Mouse (Mus musculus) liver, adult 2 months (tissue): ENCODE measurements around the gene Efcab5. TPM values are rescaled to one million over a fixed set of nuclear protein-coding genes. Genes with fewer than 3 reads are reported as not detected.

Source experiments
- DNase-seq: peaks from one replicate; pipeline ENCODE4 v3.0.0-alpha.2; 2011; ENCODE audit warnings: low read depth, low spot score; ENCODE audit errors: extremely low read depth
- H3K27ac ChIP-seq: fragments of 200-500 bp; replicated peaks from 2 replicates; pipeline ENCODE4 v1.5.1; 2012; ENCODE audit warnings: low read depth, mild to moderate bottlenecking, control low read depth, inconsistent platforms, low read length; ENCODE audit not compliant: insufficient read depth
- H3K27me3 ChIP-seq: fragments of 200-500 bp; 2 replicates; pipeline ENCODE4 v1.6.1; 2012; ENCODE audit warnings: mild to moderate bottlenecking, moderate library complexity, low read length, inconsistent platforms; ENCODE audit not compliant: control insufficient read depth, insufficient read depth
- H3K36me3 ChIP-seq: fragments of 200-500 bp; 2 replicates; pipeline ENCODE4 v1.6.1; 2012; ENCODE audit warnings: low read length, inconsistent platforms; ENCODE audit not compliant: control insufficient read depth, insufficient read depth
- H3K4me1 ChIP-seq: fragments of 200-500 bp; 2 replicates; pipeline ENCODE4 v1.6.1; 2011; ENCODE audit warnings: low read length; ENCODE audit not compliant: control insufficient read depth, insufficient read depth
- H3K4me3 ChIP-seq: fragments of 200-500 bp; 2 replicates; pipeline ENCODE4 v1.5.1; 2011; ENCODE audit warnings: low read depth, mild to moderate bottlenecking, control low read depth, low read length, moderate library complexity; ENCODE audit not compliant: insufficient read depth
- H3K79me2 ChIP-seq: fragments of 200-500 bp; 2 replicates; pipeline ENCODE4 v1.6.1; 2012; ENCODE audit warnings: inconsistent platforms, mild to moderate bottlenecking, low read length, moderate library complexity; ENCODE audit not compliant: control insufficient read depth, insufficient read depth
- H3K9ac ChIP-seq: fragments of 200-500 bp; 2 replicates; pipeline ENCODE4 v1.6.1; 2012; ENCODE audit warnings: low read depth, mild to moderate bottlenecking, control low read depth, inconsistent platforms, low read length
- CTCF ChIP-seq: fragments of 200-500 bp; IDR thresholded peaks from 2 replicates; pipeline ENCODE4 v1.5.1; 2011; ENCODE audit warnings: low read depth, low read length, control low read depth
- POLR2A ChIP-seq: fragments of 200-500 bp; IDR thresholded peaks from 2 replicates; pipeline ENCODE4 v1.6.1; 2011; ENCODE audit warnings: low read length, control low read depth; ENCODE audit not compliant: insufficient read depth; ENCODE audit errors: extremely low read depth
- WGBS: fragments of 180-500 bp; shearing (Covaris S2); methylation state at CpG from one replicate; pipeline ENCODE4 v1.1.7; 2018; 5-methylcytosine and 5-hydroxymethylcytosine counted together
- polyA plus RNA-seq: library from polyadenylated mRNA; depleted of rRNA; stranded (reverse); fragments of >200 nt; gene quantifications from 2 replicates; pipeline ENCODE4 v1.2.3, GENCODE M21; 2012; rRNA removed
- total RNA-seq: library from RNA; depleted of rRNA; stranded (reverse); fragments of >200 nt; gene quantifications from 2 replicates; pipeline ENCODE4 v1.2.3, GENCODE M21; 2014; rRNA removed

Efcab5 gene
- total and polyA plus RNA-seq, 2 experiments: 0.09 TPM; not detected in 1

DNA sequence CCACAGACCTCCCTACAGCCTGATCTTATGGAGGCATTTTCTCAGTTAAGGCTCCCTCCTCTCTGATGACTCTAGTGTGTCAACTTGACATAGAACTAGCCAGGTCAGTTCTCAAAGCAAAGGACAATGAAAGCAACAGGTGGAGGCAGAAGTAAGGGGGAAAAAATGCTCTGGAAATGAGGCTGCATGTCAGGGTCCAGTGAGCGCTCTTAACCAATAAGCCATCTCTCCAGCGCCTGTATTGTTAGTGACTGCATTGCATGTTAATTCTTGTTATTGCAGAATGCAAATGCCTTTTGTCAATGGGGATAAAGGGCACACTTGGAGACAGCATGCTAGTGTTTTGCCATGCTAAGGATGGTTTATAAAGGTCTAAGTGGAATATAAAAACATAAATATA, 146.0 kb downstream of the Efcab5 start:
- Histone ChIP-seq H3K4me3 (no peak overlapping the region), H3K27ac (no peak overlapping the region), H3K36me3 (peaks cover 20% of the 10 kb centered on the region), H3K4me1 (no peaks in the 10 kb centered on the region), H3K79me2 (no peaks in the 10 kb centered on the region), H3K9ac (no peak overlapping the region), H3K27me3 (no peaks in the 10 kb centered on the region)
- DNase-seq: no peak
- no peak for TF ChIP-seq POLR2A
- no peak for TF ChIP-seq CTCF
- 97% methylated on average over 2 of the region's 2 CpGs for WGBS

DNA sequence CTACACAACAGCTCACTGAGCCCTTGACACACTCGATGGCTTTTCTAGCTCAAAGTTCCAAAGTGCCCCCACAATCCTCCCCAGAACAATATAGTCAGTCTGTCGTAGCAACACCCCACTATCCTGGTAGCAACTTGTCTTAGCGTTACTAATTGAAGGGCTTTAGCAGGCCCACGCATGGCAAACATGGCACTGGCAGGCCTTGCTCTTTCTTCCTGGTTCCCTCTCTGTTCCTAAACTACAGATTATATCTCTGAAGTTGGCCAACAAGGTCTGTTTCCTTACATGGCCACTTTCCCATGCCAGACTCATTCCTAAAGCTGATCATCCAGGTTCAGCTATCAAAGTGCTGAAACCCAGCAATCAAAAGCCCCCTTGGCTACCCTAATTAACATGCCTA, 146.9 kb downstream of the Efcab5 start:
- no peak for DNase-seq
- 94% methylated on average over 4 of the region's 4 CpGs for WGBS
- Histone ChIP-seq H3K9ac (no peak overlapping the region), H3K27me3 (no peaks in the 10 kb centered on the region), H3K4me1 (no peaks in the 10 kb centered on the region), H3K4me3 (no peak overlapping the region), H3K27ac (no peak overlapping the region), H3K79me2 (no peaks in the 10 kb centered on the region), H3K36me3 (peaks cover 15% of the 10 kb centered on the region)
- TF ChIP-seq CTCF (no peak), POLR2A (no peak)

Other genes starting within 250 kb of the Efcab5 start
- 0.20 and 0.37 TPM in 2 replicates for gene Slc6a4, start 190.4 kb downstream of the Efcab5 start, total RNA-seq
- 0.13 and 0.26 TPM in 2 replicates for gene Slc6a4, start 190.4 kb downstream of the Efcab5 start, polyA plus RNA-seq
- 2.2 and 3.7 TPM in 2 replicates for gene Nsrp1, start 110.5 kb downstream of the Efcab5 start, total RNA-seq
- gene Nsrp1, start 110.5 kb downstream of the Efcab5 start, polyA plus RNA-seq: 0.65 and 0.75 TPM in 2 replicates
- gene Ssh2, start 27.3 kb upstream of the Efcab5 start, total RNA-seq: 19.8 and 20.1 TPM in 2 replicates
- gene Ssh2, start 27.3 kb upstream of the Efcab5 start, polyA plus RNA-seq: 3.4 and 3.7 TPM in 2 replicates